ENCODE assay signal across 15 mouse cellular contexts in the genomic region with DNA sequence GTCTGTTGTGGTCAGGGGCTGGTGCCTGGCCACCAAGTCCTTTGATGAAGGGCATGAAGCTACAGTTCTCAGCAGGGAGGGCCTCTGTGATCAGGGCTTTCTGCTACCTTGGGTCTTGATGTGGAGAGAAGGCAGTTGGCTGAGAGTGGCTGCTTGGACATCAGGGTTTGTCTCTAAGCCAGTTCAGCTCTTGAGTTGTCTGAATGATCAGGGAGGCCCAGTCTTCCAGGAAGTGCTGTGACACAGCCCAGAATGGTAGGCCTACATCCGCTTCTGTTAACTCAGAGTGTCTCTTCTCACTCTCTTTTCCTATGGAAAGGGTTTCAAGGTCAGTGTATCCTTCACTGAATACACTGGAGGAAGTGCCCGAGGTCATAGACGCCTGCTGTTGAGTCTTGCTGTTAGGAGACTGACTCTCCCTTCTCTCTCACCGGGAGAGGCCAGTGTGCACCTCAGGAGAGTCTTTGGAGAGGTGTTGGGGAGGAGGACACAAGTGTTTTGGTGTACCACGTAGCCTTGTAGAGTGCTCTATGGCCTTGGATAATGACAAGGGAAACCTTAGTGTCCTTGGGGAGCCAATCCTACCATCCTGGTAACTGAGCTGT. TPM values are rescaled to one million over a fixed set of nuclear protein-coding genes. Genes with fewer than 3 reads are reported as not detected.
A peak's percentile ranks its signal among the peaks of the same experiment; 100 is the strongest.
DNase-seq lines count a peak whose midpoint lies in the region; ATAC-seq and TF ChIP-seq lines count a peak whose summit lies in the region.
"Had no signal": no experiment of that assay in that cellular context is flagged by ENCODE, and none has a peak within 500 bp of the region (broad histone marks: within the 10 kb centered on the region; RNA-seq: fewer than 3 reads in every experiment).

No protein-coding gene starts in this region.

- intact Hi-C loops in left cerebral cortex, adult 2 months (cut with DNase I): no loop called here

- H3K27ac ChIP-seq in heart, embryonic 14.5 days (replicated peaks in 1 of 2; ENCODE audit: control insufficient read depth in 1 of 2, insufficient read depth in 1 of 2, low read depth in 2 of 2, low read length in 2 of 2): peak overlapping the region; percentile 45 to 46; a peak in 3 of 4 replicates
- H3K27ac ChIP-seq in lung, embryonic 16.5 days (ENCODE audit: low read length): 0 out of 2 replicates have a peak overlapping the region, but pooled peaks have one; percentile 10
- H3K27ac ChIP-seq in left cerebral cortex, adult 2 months: no peak overlapping the region; the same call in 1 of the 2 replicates
- H3K27ac ChIP-seq: liver, embryonic 12.5 days had no signal

- H3K4me3 ChIP-seq in heart, embryonic 14.5 days (ENCODE audit: control insufficient read depth in 1 of 2, insufficient read depth in 1 of 2, low read depth in 1 of 2, low read length in 2 of 2): no peak overlapping the region
- no peak overlapping the region for H3K4me3 ChIP-seq in lung, embryonic 16.5 days (ENCODE audit: low read length)
- H3K4me3 ChIP-seq in E14TG2a.4 (replicated peaks; ENCODE audit: low read length): peak overlapping the region; percentile 37
- H3K4me3 ChIP-seq in left cerebral cortex, adult 2 months: no peak overlapping the region
- H3K4me3 ChIP-seq: liver, embryonic 12.5 days had no signal

- no peaks in the 10 kb centered on the region for H3K9me3 ChIP-seq in heart, embryonic 14.5 days (ENCODE audit: control insufficient read depth, low read length)
- H3K9me3 ChIP-seq in lung, embryonic 16.5 days (ENCODE audit: control insufficient read depth, low read length): no peaks in the 10 kb centered on the region
- no peaks in the 10 kb centered on the region for H3K9me3 ChIP-seq in E14TG2a.4 (ENCODE audit: low read length)
- H3K9me3 ChIP-seq: G1E; liver, embryonic 12.5 days had no signal

- H3K9ac ChIP-seq in heart, embryonic 14.5 days (ENCODE audit: low read length): no peak overlapping the region
- H3K9ac ChIP-seq in lung, embryonic 16.5 days (ENCODE audit: low read length): no peak overlapping the region
- H3K9ac ChIP-seq: liver, embryonic 12.5 days had no signal

- no peak for DNase-seq in heart, adult 9 months (ENCODE audit: low spot score in 2 of 2)
- DNase-seq in lung, postnatal 14 days: no peak
- DNase-seq in ZHBTc4 (ENCODE audit: low read depth, low spot score): peak; percentile 67
- no peak for DNase-seq in left cerebral cortex, adult 2 months (ENCODE audit: extremely low spot score in 1 of 2, low spot score in 2 of 2)
- DNase-seq: cerebellum, adult 18-20 months; embryo, embryonic 11 days; kidney, adult 8-10 months; lung, postnatal 36 days; right cerebral cortex, adult 18-20 months had no signal

- ATAC-seq in heart, embryonic 14.5 days (ENCODE audit: insufficient number of reproducible peaks, insufficient read depth, low FRiP score, low read depth): no peak
- ATAC-seq in lung, embryonic 16.5 days (ENCODE audit: low read depth): no peak
- ATAC-seq: activated CD4-positive, CD25-positive, alpha-beta regulatory T cell, adult 4 months; liver, embryonic 12.5 days had no signal

- H3K27me3 ChIP-seq in heart, embryonic 14.5 days (ENCODE audit: control insufficient read depth, insufficient read depth, low read length): no peaks in the 10 kb centered on the region
- H3K27me3 ChIP-seq in lung, embryonic 16.5 days (ENCODE audit: control insufficient read depth, insufficient read depth, low read depth, low read length): no peaks in the 10 kb centered on the region
- no peaks in the 10 kb centered on the region for H3K27me3 ChIP-seq in E14TG2a.4 (ENCODE audit: insufficient read depth, low read length)

- H3K36me3 ChIP-seq in heart, embryonic 14.5 days (ENCODE audit: control insufficient read depth, insufficient read depth, low read length): peaks cover 21% of the 10 kb centered on the region
- peaks cover 6% of the 10 kb centered on the region; the same call in 1 of the 2 replicates for H3K36me3 ChIP-seq in lung, embryonic 16.5 days (ENCODE audit: control insufficient read depth, insufficient read depth, low read length)
- H3K36me3 ChIP-seq in E14TG2a.4 (ENCODE audit: insufficient read depth, low read length): peaks cover 64% of the 10 kb centered on the region
- H3K36me3 ChIP-seq: liver, embryonic 12.5 days had no signal

- peaks cover 47 to 76% of the 10 kb centered on the region in 2 experiments for H3K4me1 ChIP-seq in heart, embryonic 14.5 days (ENCODE audit: control insufficient read depth in 2 of 2, insufficient read depth in 2 of 2, low read length in 2 of 2)
- H3K4me1 ChIP-seq in lung, embryonic 16.5 days (replicated peaks; ENCODE audit: control insufficient read depth, insufficient read depth, low read length): peaks cover 62% of the 10 kb centered on the region
- peaks cover 89% of the 10 kb centered on the region for H3K4me1 ChIP-seq in E14TG2a.4 (replicated peaks; ENCODE audit: low read depth, low read length)

- no peak for TF ChIP-seq CTCF in E14TG2a.4 (conservative IDR thresholded peaks at IDR 0.05; ENCODE audit: low read length)
- no peak for TF ChIP-seq CTCF in left cerebral cortex, adult 2 months (IDR thresholded peaks at IDR 0.05)

- WGBS in heart, embryonic 14.5 days: 43% methylated on average over 5 of the region's 5 CpGs
- WGBS in lung, embryonic 16.5 days: 73% methylated on average over 5 of the region's 5 CpGs

- no peak overlapping the region for H3K4me2 ChIP-seq in heart, embryonic 14.5 days (ENCODE audit: low read length)
- no peak overlapping the region for H3K4me2 ChIP-seq in lung, embryonic 16.5 days (ENCODE audit: low read depth, low read length)
- H3K4me2 ChIP-seq: liver, embryonic 12.5 days had no signal

RNA-seq across cellular contexts. Expression of gene Plcg1, which starts 4.7 kb away (rescaled TPM):
- 33.1 and 33.7 TPM in 2 replicates for polyA plus RNA-seq in heart, embryonic 14.5 days (2014; fragmentation: Nextera tagmentation; extraction: Ambion mirVana)
- polyA plus RNA-seq in lung, embryonic 16.5 days (2015; fragmentation: Nextera tagmentation; extraction: Ambion mirVana): 46.0 and 49.6 TPM in 2 replicates
- total RNA-seq in left cerebral cortex, adult 2 months (2021): 100 to 1,000 TPM; 117 to 123 TPM
